Mouse (Mus musculus): ENCODE data around the gene Pfdn2. TPM values are rescaled to one million over a fixed set of nuclear protein-coding genes. Genes with fewer than 3 reads are reported as not detected.

The Pfdn2 gene
- polyA plus RNA-seq, 2 experiments from 2014 or later: 34.7 to 60.5 TPM

Other genes starting within 250 kb of the Pfdn2 start
- 1 to 10 TPM; 2.1 to 2.4 TPM for gene Cfap126, start 231.8 kb upstream of the Pfdn2 start, polyA plus RNA-seq (2017; shearing (Covaris generic))
- gene Sdhc, start 195.1 kb upstream of the Pfdn2 start, polyA plus RNA-seq (2017; shearing (Covaris generic)): 100 to 1,000 TPM; 102 to 131 TPM
- gene Mpz, start 195.0 kb upstream of the Pfdn2 start, polyA plus RNA-seq (2017; shearing (Covaris generic)): not detected
- not detected for gene Pcp4l1, start 149.4 kb upstream of the Pfdn2 start, polyA plus RNA-seq (2017; shearing (Covaris generic))
- gene Nr1i3, start 131.7 kb upstream of the Pfdn2 start, polyA plus RNA-seq (2017; shearing (Covaris generic)): under 1 TPM; 0.40 to 0.66 TPM
- 10 to 100 TPM; 25.1 to 27.8 TPM for gene Tomm40l, start 123.2 kb upstream of the Pfdn2 start, polyA plus RNA-seq (2017; shearing (Covaris generic))
- not detected for gene Apoa2, start 120.6 kb upstream of the Pfdn2 start, polyA plus RNA-seq (2017; shearing (Covaris generic))
- 1 to 10 TPM; 1.7 to 4.0 TPM for gene Fcer1g, start 111.3 kb upstream of the Pfdn2 start, polyA plus RNA-seq (2017; shearing (Covaris generic))
- under 1 TPM in 1 of 2 experiments, not detected in 1; 0.09 TPM for gene Adamts4, start 95.2 kb upstream of the Pfdn2 start, polyA plus RNA-seq (2017; shearing (Covaris generic))
- 100 to 1,000 TPM; 108 to 141 TPM for gene Ndufs2, start 94.3 kb upstream of the Pfdn2 start, polyA plus RNA-seq (2017; shearing (Covaris generic))
- 10 to 100 TPM; 33.1 to 35.7 TPM for gene B4galt3, start 75.3 kb upstream of the Pfdn2 start, polyA plus RNA-seq (2017; shearing (Covaris generic))
- 10 to 100 TPM; 53.6 to 58.0 TPM for gene Ppox, start 64.5 kb upstream of the Pfdn2 start, polyA plus RNA-seq (2017; shearing (Covaris generic))
- gene Usp21, start 57.7 kb upstream of the Pfdn2 start, polyA plus RNA-seq (2017; shearing (Covaris generic)): 10 to 100 TPM; 11.8 to 19.8 TPM
- 100 to 1,000 TPM; 100 to 110 TPM for gene Ufc1, start 50.6 kb upstream of the Pfdn2 start, polyA plus RNA-seq (2017; shearing (Covaris generic))
- gene Dedd, start 16.5 kb upstream of the Pfdn2 start, polyA plus RNA-seq (2017; shearing (Covaris generic)): 10 to 100 TPM; 33.7 to 35.2 TPM
- gene Nit1, start within 50 bp of the Pfdn2 start, polyA plus RNA-seq (2017; shearing (Covaris generic)): 10 to 100 TPM; 26.3 to 29.7 TPM
- gene Klhdc9, start 15.1 kb downstream of the Pfdn2 start, polyA plus RNA-seq (2017; shearing (Covaris generic)): under 1 TPM in 1 of 2 experiments, not detected in 1; 0.48 TPM
- under 1 TPM in 1 of 2 experiments, not detected in 1; 0.09 TPM for gene Nectin4, start 24.4 kb downstream of the Pfdn2 start, polyA plus RNA-seq (2017; shearing (Covaris generic))
- gene Arhgap30, start 43.3 kb downstream of the Pfdn2 start, polyA plus RNA-seq (2017; shearing (Covaris generic)): 10 to 100 TPM; 71.7 to 78.8 TPM
- gene Usf1, start 65.6 kb downstream of the Pfdn2 start, polyA plus RNA-seq (2017; shearing (Covaris generic)): 10 to 100 TPM; 41.0 to 43.1 TPM
- 1 to 10 TPM; 5.9 to 10.0 TPM for gene Tstd1, start 73.2 kb downstream of the Pfdn2 start, polyA plus RNA-seq (2017; shearing (Covaris generic))
- under 1 TPM in 1 of 2 experiments, not detected in 1; 0.18 TPM for gene F11r, start 91.9 kb downstream of the Pfdn2 start, polyA plus RNA-seq (2017; shearing (Covaris generic))
- 10 to 100 TPM in 1 of 2 experiments, 1 to 10 TPM in 1; 8.9 to 11.1 TPM for gene Alyref2, start 157.8 kb downstream of the Pfdn2 start, polyA plus RNA-seq (2017; shearing (Covaris generic))
- gene Itln1, start 189.6 kb downstream of the Pfdn2 start, polyA plus RNA-seq (2017; shearing (Covaris generic)): not detected
- 1 to 10 TPM; 1.0 to 1.4 TPM for gene Cd244a, start 213.5 kb downstream of the Pfdn2 start, polyA plus RNA-seq (2017; shearing (Covaris generic))

All from activated CD4-positive, CD25-positive, alpha-beta regulatory T cell, adult 4 months (primary cell).